Mouse (Mus musculus): ENCODE measurements at regions not wholly inside any gene's neighbourhood (a gene's known extent, or its start where the extent isn't known, plus 50 kb on each side); places are given as distances from the start of the nearest gene placed in this dataset.

GRCm38 (mm10) chr1:23706450-23706849 is 55.1 kb upstream of the B3gat2 start:
- no peaks in the 10 kb centered on the region for H3K27me3 ChIP-seq (ENCODE audit: control insufficient read depth, insufficient read depth, low read length)
- 25% methylated on average over 4 of the region's 4 CpGs for WGBS
- no peaks in the 10 kb centered on the region for H3K4me1 ChIP-seq (ENCODE audit: control insufficient read depth, insufficient read depth, low read length)
- H3K9ac ChIP-seq (replicated peaks; ENCODE audit: low read depth, low read length) = no peak overlapping the region; the same call in 1 of the 2 replicates
- ATAC-seq (ENCODE audit: low read depth) = peak; percentile 63
- H3K36me3 ChIP-seq (ENCODE audit: control insufficient read depth, insufficient read depth, low read length) = no peaks in the 10 kb centered on the region
- no peak overlapping the region for H3K27ac ChIP-seq (ENCODE audit: low read depth, low read length)
- no peaks in the 10 kb centered on the region for H3K9me3 ChIP-seq (ENCODE audit: control insufficient read depth, low read length)
- H3K4me3 ChIP-seq (ENCODE audit: low read depth, low read length) = no peak overlapping the region
- H3K4me2 ChIP-seq (ENCODE audit: low read depth, low read length) = no peak overlapping the region
